Mouse (Mus musculus): ENCODE results near the gene Erich3. TPM values are rescaled to one million over a fixed set of nuclear protein-coding genes. Genes with fewer than 3 reads are reported as not detected.

Gene Erich3
- polyA plus RNA-seq, 1 experiment from 2014 or later: 0.14 TPM

DNA sequence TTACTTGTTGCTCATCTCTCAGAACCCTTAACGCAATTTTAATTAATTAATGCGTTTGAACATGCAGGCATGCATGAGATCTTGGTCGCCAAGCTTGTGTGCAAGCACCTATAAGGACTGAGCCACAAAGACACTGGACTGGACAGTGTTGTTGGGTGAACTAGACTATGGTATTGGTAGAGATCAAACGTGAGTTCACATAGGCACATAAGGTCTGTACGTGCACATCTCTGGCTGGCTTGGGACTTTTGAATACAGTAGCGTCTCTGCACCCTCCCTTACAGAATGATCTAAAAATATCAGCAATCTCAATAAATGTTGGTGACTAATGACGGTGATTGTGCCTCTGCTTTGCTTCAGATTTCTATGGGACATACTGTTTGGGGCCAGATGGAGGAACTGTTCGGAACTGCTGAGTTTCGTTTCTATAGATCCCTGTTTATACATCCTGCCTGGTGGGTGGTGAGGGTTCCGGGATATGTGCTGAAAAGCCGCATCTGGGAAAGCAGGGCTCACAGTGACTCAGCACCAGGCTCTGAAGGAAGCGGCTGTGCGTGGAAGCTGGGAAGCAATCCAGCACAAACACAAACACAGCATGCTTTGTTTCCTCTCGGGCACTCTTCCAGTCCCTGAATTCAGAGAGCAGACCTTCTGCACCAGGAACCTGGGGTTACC is 28.4 kb downstream of the Erich3 start:
- Histone ChIP-seq H3K27ac (no peak overlapping the region), H3K9me3 (no peaks in the 10 kb centered on the region), H3K36me3 (replicated peaks) (no peaks in the 10 kb centered on the region), H3K4me1 (peaks cover 10% of the 10 kb centered on the region), H3K27me3 (ENCODE audit: poor library complexity, severe bottlenecking) (no peaks in the 10 kb centered on the region), H3K4me3 (no peak overlapping the region)
- 69% methylated on average over 14 of the region's 14 CpGs for WGBS
- DNase-seq (ENCODE audit: extremely low spot score, low spot score): no peak

DNA sequence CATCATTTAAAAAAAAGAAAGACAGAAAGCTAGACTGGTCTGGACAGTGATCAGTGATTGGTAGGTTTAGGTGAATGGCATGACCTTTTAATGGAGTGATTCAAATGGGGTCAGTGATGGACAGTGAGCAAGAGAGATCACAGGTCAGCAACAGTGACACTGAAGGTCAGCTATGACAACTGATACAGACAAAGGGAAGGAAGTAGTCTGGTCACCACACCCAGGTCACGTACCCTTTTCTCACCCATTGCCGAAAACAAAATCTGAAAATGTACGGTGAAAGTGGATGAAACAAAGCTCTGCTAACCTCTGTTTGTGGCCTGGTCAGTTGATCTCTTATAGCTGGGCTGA is 28.9 kb downstream of the Erich3 start:
- Histone ChIP-seq H3K27ac (no peak overlapping the region), H3K36me3 (replicated peaks) (no peaks in the 10 kb centered on the region), H3K9me3 (no peaks in the 10 kb centered on the region), H3K4me1 (peaks cover 10% of the 10 kb centered on the region), H3K27me3 (ENCODE audit: poor library complexity, severe bottlenecking) (no peaks in the 10 kb centered on the region), H3K4me3 (no peak overlapping the region)
- no peak for DNase-seq (ENCODE audit: extremely low spot score, low spot score)
- WGBS: 69% methylated on average over 3 of the region's 3 CpGs

DNA sequence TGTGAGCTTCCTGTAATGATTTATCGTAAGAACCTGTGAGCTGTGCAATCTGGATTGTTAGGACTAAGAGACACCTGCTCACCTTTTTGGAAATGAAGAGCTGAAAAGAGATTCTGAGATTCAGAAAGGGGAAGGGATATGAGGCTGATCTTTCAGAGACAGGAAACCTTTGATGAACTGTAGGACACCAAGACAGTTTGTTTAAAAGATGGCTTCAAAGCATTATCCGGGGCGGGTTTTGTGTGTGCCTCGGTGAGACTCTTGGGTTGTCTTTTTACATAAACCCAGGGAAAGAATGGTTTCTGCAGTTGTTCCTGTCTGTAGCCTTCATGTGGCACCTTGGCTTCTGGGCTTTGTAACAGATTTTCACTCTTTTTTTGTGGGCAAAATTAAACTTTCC is 30.2 kb downstream of the Erich3 start:
- no peak for DNase-seq (ENCODE audit: extremely low spot score, low spot score)
- WGBS: 86% methylated on average over 4 of the region's 4 CpGs
- H3K27ac ChIP-seq: no peak overlapping the region
- H3K4me3 ChIP-seq: no peak overlapping the region
- no peaks in the 10 kb centered on the region for H3K36me3 ChIP-seq (replicated peaks)
- H3K4me1 ChIP-seq: peaks cover 10% of the 10 kb centered on the region
- no peaks in the 10 kb centered on the region for H3K27me3 ChIP-seq (ENCODE audit: poor library complexity, severe bottlenecking)
- no peaks in the 10 kb centered on the region for H3K9me3 ChIP-seq

DNA sequence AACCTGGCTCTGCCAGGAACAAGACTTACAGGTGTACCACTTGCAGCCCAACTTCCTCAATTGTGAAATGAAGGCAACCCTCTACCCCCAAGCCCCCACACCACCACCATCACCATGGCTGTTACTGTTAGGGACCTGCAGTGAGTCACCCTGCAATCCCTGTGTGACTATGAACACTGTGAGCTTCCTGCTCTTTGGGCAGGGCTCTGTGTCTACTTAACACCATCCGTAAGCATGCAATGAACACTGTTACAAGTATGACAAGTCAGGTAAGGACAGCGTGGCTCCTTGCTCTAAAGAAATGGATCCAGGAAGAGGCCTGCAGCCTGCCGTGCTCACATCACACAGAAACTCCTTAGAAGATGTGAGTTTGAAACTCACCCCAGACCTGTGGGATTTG is 33.0 kb downstream of the Erich3 start:
- no peak overlapping the region for H3K4me3 ChIP-seq
- no peaks in the 10 kb centered on the region for H3K36me3 ChIP-seq (replicated peaks)
- DNase-seq (ENCODE audit: extremely low spot score, low spot score): no peak
- WGBS: 90% methylated on average over 3 of the region's 3 CpGs
- H3K4me1 ChIP-seq: peaks cover 13% of the 10 kb centered on the region
- no peak overlapping the region for H3K27ac ChIP-seq
- H3K27me3 ChIP-seq (ENCODE audit: poor library complexity, severe bottlenecking): no peaks in the 10 kb centered on the region
- H3K9me3 ChIP-seq: no peaks in the 10 kb centered on the region

DNA sequence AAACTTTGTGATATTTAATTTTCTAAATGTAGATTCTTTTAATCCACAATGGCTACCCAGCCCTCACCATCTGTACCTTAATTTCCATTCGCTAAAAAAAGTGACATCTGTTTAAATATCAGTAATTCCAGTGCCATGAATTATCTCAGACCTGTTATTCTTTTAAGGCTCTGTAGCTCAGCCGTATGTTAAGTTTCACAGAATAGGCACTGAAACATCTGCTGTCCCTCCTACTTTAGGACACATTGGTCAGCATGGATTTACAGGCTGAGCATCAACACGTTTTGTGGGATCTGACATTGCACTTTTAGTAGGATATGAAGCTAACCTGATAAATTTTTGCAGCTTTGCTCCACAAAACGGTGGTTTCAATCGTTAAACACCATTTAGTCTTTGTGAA is 35.2 kb downstream of the Erich3 start:
- Histone ChIP-seq H3K4me1 (peaks cover 13% of the 10 kb centered on the region), H3K27me3 (ENCODE audit: poor library complexity, severe bottlenecking) (no peaks in the 10 kb centered on the region), H3K27ac (no peak overlapping the region), H3K36me3 (replicated peaks) (no peaks in the 10 kb centered on the region), H3K4me3 (no peak overlapping the region), H3K9me3 (no peaks in the 10 kb centered on the region)
- 78% methylated on average over 5 of the region's 5 CpGs for WGBS
- no peak for DNase-seq (ENCODE audit: extremely low spot score, low spot score)

DNA sequence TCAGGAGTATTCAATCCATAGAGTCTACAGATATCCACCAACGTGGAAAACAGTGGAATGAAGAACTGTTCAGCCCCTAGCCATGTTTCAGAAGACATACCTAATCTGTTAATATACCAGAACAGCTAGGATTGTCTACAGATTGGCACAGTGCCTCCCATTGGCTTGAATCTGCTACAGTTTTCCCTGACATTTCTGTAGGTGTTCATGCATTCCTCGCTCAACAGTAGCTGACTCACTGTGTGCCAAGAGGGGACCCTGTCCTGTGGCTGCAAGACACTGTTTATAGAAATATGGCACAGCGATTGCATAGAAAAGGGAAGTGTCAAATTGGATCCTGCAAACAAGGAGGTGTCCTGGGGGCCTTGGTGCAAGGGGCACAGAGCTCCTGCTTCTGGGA is 36.6 kb downstream of the Erich3 start:
- no peaks in the 10 kb centered on the region for H3K27me3 ChIP-seq (ENCODE audit: poor library complexity, severe bottlenecking)
- 87% methylated on average over 3 of the region's 3 CpGs for WGBS
- no peak for DNase-seq (ENCODE audit: extremely low spot score, low spot score)
- no peak overlapping the region for H3K4me3 ChIP-seq
- H3K27ac ChIP-seq: no peak overlapping the region
- no peaks in the 10 kb centered on the region for H3K9me3 ChIP-seq
- no peaks in the 10 kb centered on the region for H3K36me3 ChIP-seq (replicated peaks)
- peaks cover 10% of the 10 kb centered on the region for H3K4me1 ChIP-seq

DNA sequence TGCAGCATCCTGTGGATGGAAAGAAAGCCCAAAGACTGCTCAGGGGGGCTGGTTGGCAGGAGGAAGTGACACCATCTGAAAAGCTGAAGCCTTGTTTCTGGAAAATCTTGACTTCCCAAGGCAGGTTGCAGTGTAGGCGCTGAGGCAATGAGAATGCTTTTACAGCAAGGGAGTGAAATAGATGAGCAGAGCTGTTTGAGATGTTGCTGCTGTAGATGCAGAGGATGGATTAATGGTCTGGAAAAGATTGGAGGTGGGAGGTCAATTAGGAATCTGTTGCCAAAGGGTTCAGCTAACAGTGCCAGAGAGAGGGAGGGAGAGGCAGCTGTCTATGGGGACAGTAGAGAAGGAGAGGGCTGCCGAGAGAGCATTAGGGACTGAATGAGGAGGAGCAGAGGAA is 37.1 kb downstream of the Erich3 start:
- no peak overlapping the region for H3K4me3 ChIP-seq
- H3K9me3 ChIP-seq: no peaks in the 10 kb centered on the region
- no peaks in the 10 kb centered on the region for H3K27me3 ChIP-seq (ENCODE audit: poor library complexity, severe bottlenecking)
- no peak for DNase-seq (ENCODE audit: extremely low spot score, low spot score)
- peaks cover 6% of the 10 kb centered on the region; the same call in 1 of the 2 replicates for H3K4me1 ChIP-seq
- H3K27ac ChIP-seq: no peak overlapping the region
- no peaks in the 10 kb centered on the region for H3K36me3 ChIP-seq (replicated peaks)
- WGBS: 74% methylated on average over 2 of the region's 2 CpGs

DNA sequence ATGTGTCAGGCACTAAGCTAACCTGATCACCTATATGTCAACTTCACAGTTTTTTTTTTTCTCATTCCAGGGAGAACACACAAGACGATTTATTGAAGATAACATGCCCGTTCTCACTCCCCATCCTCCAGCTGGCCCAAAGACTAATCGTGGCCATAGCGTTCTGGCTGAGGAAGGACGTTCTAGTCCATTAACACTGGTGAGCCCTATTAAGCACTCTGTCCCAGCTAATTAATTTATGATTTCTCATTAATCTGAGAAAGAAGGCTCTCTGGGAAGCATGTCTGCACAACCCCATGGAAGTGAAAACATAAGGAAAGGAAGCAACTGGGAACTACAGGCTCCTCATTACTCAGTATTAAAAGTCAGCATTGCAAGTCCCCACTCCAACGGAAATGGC is 41.1 kb downstream of the Erich3 start:
- no peaks in the 10 kb centered on the region for H3K27me3 ChIP-seq (ENCODE audit: poor library complexity, severe bottlenecking)
- no peak overlapping the region for H3K4me3 ChIP-seq
- WGBS: 87% methylated on average over 6 of the region's 6 CpGs
- no peaks in the 10 kb centered on the region for H3K9me3 ChIP-seq
- 0 out of 2 replicates have a peak, but pooled peaks cover 3% of the 10 kb centered on the region for H3K4me1 ChIP-seq
- H3K36me3 ChIP-seq (replicated peaks): no peaks in the 10 kb centered on the region
- no peak for DNase-seq (ENCODE audit: extremely low spot score, low spot score)
- H3K27ac ChIP-seq: no peak overlapping the region

DNA sequence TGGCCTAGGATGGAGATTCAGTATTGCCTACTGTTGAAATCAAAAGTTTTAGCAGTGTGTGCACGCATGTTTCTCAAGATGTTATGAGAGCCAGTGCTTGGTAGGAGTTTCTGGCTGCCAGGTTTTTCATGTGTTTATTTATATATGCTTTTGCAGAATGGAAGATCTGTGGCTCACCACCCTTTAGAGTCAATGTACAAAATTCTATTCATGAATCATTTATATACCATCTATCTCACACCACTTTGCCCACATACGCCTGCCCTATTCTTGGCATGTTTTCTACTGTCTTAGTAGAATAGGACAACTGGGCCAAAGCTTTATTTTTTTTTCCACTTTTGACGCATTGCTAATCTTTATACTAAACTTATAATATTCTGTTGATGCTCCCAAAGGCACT is 44.5 kb downstream of the Erich3 start:
- Histone ChIP-seq H3K4me3 (no peak overlapping the region), H3K27me3 (ENCODE audit: poor library complexity, severe bottlenecking) (no peaks in the 10 kb centered on the region), H3K9me3 (no peaks in the 10 kb centered on the region), H3K27ac (no peak overlapping the region), H3K4me1 (no peaks in the 10 kb centered on the region), H3K36me3 (replicated peaks) (no peaks in the 10 kb centered on the region)
- DNase-seq (ENCODE audit: extremely low spot score, low spot score): no peak
- 94% methylated on average over 3 of the region's 3 CpGs for WGBS

DNA sequence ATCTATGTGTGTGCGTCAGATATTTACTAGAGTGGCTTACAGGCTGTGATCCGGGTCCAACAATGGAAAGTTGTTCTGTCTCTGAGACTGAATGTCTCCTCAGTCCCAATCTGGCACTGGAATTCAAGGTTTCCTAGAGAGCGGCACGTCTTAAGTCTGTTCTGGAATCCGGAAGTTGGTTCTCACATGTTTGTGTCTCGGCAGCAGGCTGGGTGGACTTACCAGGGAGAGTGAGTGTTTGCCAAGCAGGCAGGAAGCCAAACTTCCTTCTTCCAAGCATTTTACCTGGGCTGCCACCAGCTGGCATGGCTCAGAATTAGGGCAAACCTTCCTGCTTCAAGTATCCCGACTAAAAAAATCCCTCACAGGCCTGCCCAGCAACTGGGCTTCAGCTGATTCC is 59.5 kb downstream of the Erich3 start:
- DNase-seq (ENCODE audit: extremely low spot score, low spot score): no peak
- Histone ChIP-seq H3K4me3 (no peak overlapping the region), H3K27ac (no peak overlapping the region), H3K36me3 (replicated peaks) (no peaks in the 10 kb centered on the region), H3K27me3 (ENCODE audit: poor library complexity, severe bottlenecking) (no peaks in the 10 kb centered on the region), H3K4me1 (no peaks in the 10 kb centered on the region), H3K9me3 (no peaks in the 10 kb centered on the region)
- 80% methylated on average over 7 of the region's 7 CpGs for WGBS

DNA sequence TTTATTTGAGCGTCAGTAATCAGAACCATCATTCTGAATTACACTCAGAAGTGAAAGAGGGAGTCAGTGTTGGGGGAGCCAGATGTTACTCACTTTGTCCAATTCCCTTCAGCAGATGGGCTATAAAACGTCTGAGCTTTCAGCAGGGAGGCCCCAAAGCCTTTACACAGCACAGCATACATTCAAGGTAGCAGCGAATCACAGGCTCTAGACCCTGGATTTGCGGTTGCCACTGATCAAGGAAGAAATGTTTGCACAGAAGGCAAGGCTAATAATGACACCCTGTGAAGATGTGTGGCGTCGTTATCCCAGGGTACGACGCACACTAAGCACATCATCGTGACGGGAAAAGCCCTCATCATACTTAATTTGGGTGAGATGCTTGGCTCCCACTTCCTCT is 67.8 kb downstream of the Erich3 start:
- Histone ChIP-seq H3K4me3 (no peak overlapping the region), H3K9me3 (no peaks in the 10 kb centered on the region), H3K4me1 (no peaks in the 10 kb centered on the region), H3K27me3 (ENCODE audit: poor library complexity, severe bottlenecking) (no peaks in the 10 kb centered on the region), H3K27ac (no peak overlapping the region), H3K36me3 (replicated peaks) (no peaks in the 10 kb centered on the region)
- 89% methylated on average over 10 of the region's 10 CpGs for WGBS
- no peak for DNase-seq (ENCODE audit: extremely low spot score, low spot score)

DNA sequence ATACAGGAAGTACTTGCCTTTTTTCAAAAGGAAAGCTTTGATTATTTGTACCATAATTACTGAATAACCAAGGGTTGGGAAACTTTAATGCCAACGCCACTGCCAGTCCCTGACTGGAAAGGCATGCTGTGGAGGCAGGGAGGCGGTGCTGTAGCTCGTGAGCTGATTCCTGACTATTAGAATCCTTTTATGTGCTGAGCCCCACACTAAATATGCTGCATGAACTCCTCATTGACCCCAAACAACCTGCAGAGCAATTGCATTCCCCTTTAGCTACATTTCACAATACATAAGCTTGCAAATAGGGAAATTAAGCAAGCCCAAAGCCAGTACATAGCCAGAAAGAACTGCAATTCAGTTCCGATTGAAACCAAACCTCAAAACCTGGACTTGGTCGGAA is 77.8 kb downstream of the Erich3 start:
- Histone ChIP-seq H3K27ac (no peak overlapping the region), H3K9me3 (no peaks in the 10 kb centered on the region), H3K27me3 (ENCODE audit: poor library complexity, severe bottlenecking) (no peaks in the 10 kb centered on the region), H3K4me3 (no peak overlapping the region), H3K36me3 (replicated peaks) (no peaks in the 10 kb centered on the region), H3K4me1 (peaks cover 11% of the 10 kb centered on the region)
- no peak for DNase-seq (ENCODE audit: extremely low spot score, low spot score)
- WGBS: 61% methylated on average over 5 of the region's 5 CpGs

DNA sequence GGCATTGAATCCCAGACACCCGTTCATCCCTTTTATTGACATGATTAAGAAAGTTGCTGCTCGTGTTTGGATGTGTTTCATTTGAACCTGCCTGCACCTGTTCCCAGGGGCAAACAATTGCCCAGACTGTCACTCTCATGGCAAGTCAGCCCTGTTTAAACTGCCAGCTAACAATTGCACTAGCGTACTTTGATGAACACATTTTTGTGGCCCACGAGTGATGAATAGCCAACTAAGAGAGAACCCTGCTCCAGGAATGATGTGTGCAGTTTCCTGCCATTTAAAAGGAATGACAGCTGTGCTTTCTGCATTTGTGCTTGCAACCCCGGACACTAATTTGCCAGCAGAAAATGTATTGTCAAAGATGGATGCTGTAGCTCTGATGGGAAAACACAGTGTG is 79.3 kb downstream of the Erich3 start:
- Histone ChIP-seq H3K4me1 (peaks cover 11% of the 10 kb centered on the region), H3K27ac (no peak overlapping the region), H3K27me3 (ENCODE audit: poor library complexity, severe bottlenecking) (no peaks in the 10 kb centered on the region), H3K4me3 (no peak overlapping the region), H3K9me3 (no peaks in the 10 kb centered on the region), H3K36me3 (replicated peaks) (no peaks in the 10 kb centered on the region)
- 66% methylated on average over 5 of the region's 5 CpGs for WGBS
- DNase-seq (ENCODE audit: extremely low spot score, low spot score): no peak

DNA sequence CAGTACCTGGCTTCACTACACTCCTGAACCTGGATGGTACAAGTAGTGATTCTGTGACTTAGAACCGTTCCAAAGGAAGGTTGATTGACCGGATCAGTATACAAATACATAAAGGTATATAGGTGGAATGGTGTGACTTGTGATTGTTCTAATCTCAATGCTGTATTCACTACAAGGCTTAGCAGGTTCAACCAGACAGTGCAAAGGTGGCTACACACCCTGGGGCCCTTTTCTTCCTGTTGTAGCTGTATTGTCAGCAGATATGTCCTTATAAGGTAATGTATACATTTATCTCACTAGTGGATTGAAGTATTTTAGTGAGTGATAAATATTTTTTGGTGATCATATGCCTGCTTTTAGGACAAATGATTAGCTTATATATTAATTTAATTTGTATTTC is 80.7 kb downstream of the Erich3 start:
- WGBS: 91% methylated on average over 2 of the region's 2 CpGs

More for the DNA sequence above, 80.7 kb downstream of the Erich3 start:
- Histone ChIP-seq H3K36me3 (replicated peaks) (no peaks in the 10 kb centered on the region), H3K4me3 (no peak overlapping the region), H3K4me1 (peaks cover 11% of the 10 kb centered on the region), H3K27ac (no peak overlapping the region), H3K9me3 (no peaks in the 10 kb centered on the region), H3K27me3 (ENCODE audit: poor library complexity, severe bottlenecking) (no peaks in the 10 kb centered on the region)
- no peak for DNase-seq (ENCODE audit: extremely low spot score, low spot score)
